Mouse (Mus musculus): ENCODE data around the gene Cd276. TPM values are rescaled to one million over a fixed set of nuclear protein-coding genes. Genes with fewer than 3 reads are reported as not detected.

The Cd276 gene
- total and polyA plus RNA-seq, 3 experiments = 0.55 to 1.3 (median 0.78) TPM

DNA sequence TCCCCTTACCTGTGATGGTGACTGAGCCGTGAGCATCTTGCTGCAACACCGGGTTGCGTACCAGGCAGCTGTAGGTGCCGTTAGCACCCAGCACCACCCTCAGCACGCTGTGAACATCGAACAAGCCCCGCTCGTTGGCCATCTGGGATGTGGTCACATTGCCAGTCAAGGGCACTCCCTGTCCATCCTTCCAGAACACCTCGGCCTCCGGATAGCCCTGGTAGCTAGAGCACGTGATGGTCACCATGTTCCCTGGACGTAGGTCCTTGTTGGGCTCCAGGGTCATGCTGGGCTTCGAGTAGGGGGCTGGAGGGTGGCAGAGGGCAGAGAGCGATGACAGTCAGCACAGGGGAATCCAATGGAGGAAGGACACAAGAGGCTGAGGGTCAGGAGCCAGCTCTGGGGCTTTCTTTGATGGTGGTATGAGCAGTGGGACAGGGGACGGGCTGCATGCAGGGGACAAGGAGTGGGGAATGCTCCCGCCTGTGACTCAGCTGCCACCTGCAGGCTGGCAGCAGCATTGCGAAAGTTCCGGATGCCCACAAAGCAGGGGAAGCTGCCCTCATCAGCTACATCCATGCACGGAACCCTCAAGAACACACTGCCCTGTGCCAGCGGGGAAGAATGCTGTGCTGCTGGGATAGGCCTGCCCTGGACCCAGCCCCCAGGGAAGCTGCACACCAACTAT lies 19.6 kb downstream of the Cd276 start:
- H3K27me3 ChIP-seq (replicated peaks) = peaks cover 2% of the 10 kb centered on the region
- H3K4me3 ChIP-seq (replicated peaks in 1 of 3; ENCODE audit: low read depth in 2 of 3, low read length in 2 of 3, poor library complexity in 1 of 3) = no peak overlapping the region
- H3K36me3 ChIP-seq (replicated peaks in 1 of 2; ENCODE audit: control insufficient read depth in 1 of 2, insufficient read depth in 1 of 2, low read length in 1 of 2) = no peaks in the 10 kb centered on the region
- no peak overlapping the region for H3K4me2 ChIP-seq (ENCODE audit: insufficient read depth, low read depth, poor library complexity, severe bottlenecking)
- peaks cover 20 to 76% of the 10 kb centered on the region in 2 experiments for H3K4me1 ChIP-seq (ENCODE audit: control insufficient read depth in 1 of 2, insufficient read depth in 2 of 2)
- H3K9ac ChIP-seq (ENCODE audit: insufficient read depth, low read depth) = no peak overlapping the region
- TF ChIP-seq IRF4 (IDR thresholded peaks at IDR 0.05; ENCODE audit: low read depth, low read length) = 0 out of 2 replicates have a peak, but pooled peaks have one; percentile 20
- TF ChIP-seq RAD21 (IDR thresholded peaks at IDR 0.05; ENCODE audit: low read depth, low read length) = peak; percentile 82
- TF ChIP-seq NELFE (IDR thresholded peaks at IDR 0.05; ENCODE audit: low read depth, low read length) = no peak
- TF ChIP-seq PAX5 (IDR thresholded peaks at IDR 0.05; ENCODE audit: low read length) = no peak
- peak; percentile 49 for TF ChIP-seq ZC3H11A (IDR thresholded peaks at IDR 0.05; ENCODE audit: low read depth, low read length)
- no peak for TF ChIP-seq GABPA (IDR thresholded peaks at IDR 0.05; ENCODE audit: insufficient replicate concordance, low read depth, low read length)
- no peak for TF ChIP-seq MAFK (IDR thresholded peaks at IDR 0.05; ENCODE audit: insufficient replicate concordance, low read length)
- no peak for TF ChIP-seq ZMIZ1 (IDR thresholded peaks at IDR 0.05; ENCODE audit: low read depth, low read length)
- TF ChIP-seq HCFC1 (IDR thresholded peaks at IDR 0.05; ENCODE audit: low read depth, low read length) = no peak
- TF ChIP-seq MYC (IDR thresholded peaks at IDR 0.05; ENCODE audit: low read depth, low read length) = no peak
- TF ChIP-seq MEF2A (IDR thresholded peaks at IDR 0.05; ENCODE audit: borderline replicate concordance, low read depth, low read length) = no peak
- TF ChIP-seq ZKSCAN1 (IDR thresholded peaks at IDR 0.05; ENCODE audit: borderline replicate concordance, low read depth, low read length) = no peak
- TF ChIP-seq TCF12 (IDR thresholded peaks at IDR 0.05; ENCODE audit: low read depth, low read length) = no peak
- TF ChIP-seq MAZ (IDR thresholded peaks at IDR 0.05; ENCODE audit: low read depth, low read length) = no peak
- TF ChIP-seq UBTF (IDR thresholded peaks at IDR 0.05; ENCODE audit: low read depth, low read length) = no peak
- TF ChIP-seq ELF1 (IDR thresholded peaks at IDR 0.05; ENCODE audit: low read depth, low read length) = peak; percentile 29; the same call in 1 of the 2 replicates
- no peak for TF ChIP-seq MAX (IDR thresholded peaks at IDR 0.05; ENCODE audit: low read length)
- TF ChIP-seq CHD1 (IDR thresholded peaks at IDR 0.05; ENCODE audit: low read depth, low read length) = no peak
- no peak for TF ChIP-seq KAT2A (IDR thresholded peaks at IDR 0.05; ENCODE audit: insufficient replicate concordance, low read length)
- TF ChIP-seq E2F4 (IDR thresholded peaks at IDR 0.05; ENCODE audit: insufficient replicate concordance, low read depth, low read length) = no peak
- TF ChIP-seq CHD2 (IDR thresholded peaks at IDR 0.05; ENCODE audit: low read length) = no peak
- TF ChIP-seq JUN (IDR thresholded peaks at IDR 0.05; ENCODE audit: insufficient read depth, low read depth, low read length) = no peak
- no peak for TF ChIP-seq USF2 (conservative IDR thresholded peaks at IDR 0.05; ENCODE audit: low read depth, low read length)
- TF ChIP-seq ZNF384 (IDR thresholded peaks at IDR 0.05; ENCODE audit: low read depth, low read length) = no peak
- peak; percentile 55 to 86 for TF ChIP-seq CTCF (conservative IDR thresholded peaks at IDR 0.05 in 1 of 2, IDR thresholded peaks at IDR 0.05 in 1 of 2; ENCODE audit: low read depth in 2 of 2, low read length in 2 of 2)
- no peak for TF ChIP-seq USF1 (IDR thresholded peaks at IDR 0.05; ENCODE audit: low read depth, low read length)
- peak; percentile 81 for TF ChIP-seq SMC3 (IDR thresholded peaks at IDR 0.05; ENCODE audit: low read depth, low read length)
- no peak for TF ChIP-seq POLR2A (IDR thresholded peaks at IDR 0.05; ENCODE audit: low read depth, low read length)
- no peak for TF ChIP-seq SIN3A (IDR thresholded peaks at IDR 0.05; ENCODE audit: low read length)
- TF ChIP-seq BHLHE40 (IDR thresholded peaks at IDR 0.05; ENCODE audit: low read depth, low read length) = no peak
- no peak for TF ChIP-seq POLR2AphosphoS2 (IDR thresholded peaks at IDR 0.05; ENCODE audit: low read depth, low read length)
- TF ChIP-seq ETS1 (conservative IDR thresholded peaks at IDR 0.05; ENCODE audit: low read depth, low read length) = no peak
- TF ChIP-seq RCOR1 (conservative IDR thresholded peaks at IDR 0.05; ENCODE audit: low read depth, low read length) = no peak
- dilution Hi-C loops (cut with MboI; ENCODE audit: extremely low pct_ligation_motif_present, extremely low pct_unique_long_range_greater_than_20kb, low sequenced_read_pairs) (no loop called here), in situ Hi-C loops (cut with MboI; ENCODE audit: low pct_ligation_motif_present, low pct_unique_long_range_greater_than_20kb, low sequenced_read_pairs) (loop anchor here (5.0 kb wide), 1 partner anchor 198 kb away; no protein-coding TSS in a partner anchor)
- no peaks in the 10 kb centered on the region for H3K79me2 ChIP-seq (replicated peaks; ENCODE audit: control insufficient read depth, extremely low read depth, insufficient read depth, poor library complexity, severe bottlenecking)
- peaks cover 6% of the 10 kb centered on the region for H3K9me3 ChIP-seq (replicated peaks; ENCODE audit: low read length)
- peak; percentile 64 for DNase-seq (ENCODE audit: extremely low read depth)
- H3K27ac ChIP-seq (ENCODE audit: insufficient read depth, low read depth) = no peak overlapping the region
